Mouse (Mus musculus): ENCODE results near the gene Cpa5. TPM values are rescaled to one million over a fixed set of nuclear protein-coding genes. Genes with fewer than 3 reads are reported as not detected.

Gene Cpa5
- polyA plus RNA-seq, 1 experiment from 2014 or later = not detected

GRCm38 (mm10) chr6:30621986-30622389 is 11.2 kb downstream of the Cpa5 start:
- Histone ChIP-seq H3K4me3 (replicated peaks; ENCODE audit: low read depth, low read length) (no peak overlapping the region), H3K4me1 (ENCODE audit: control insufficient read depth, insufficient read depth, low read length) (peaks cover 24% of the 10 kb centered on the region), H3K9me3 (ENCODE audit: control insufficient read depth, low read length) (no peaks in the 10 kb centered on the region), H3K36me3 (ENCODE audit: control insufficient read depth, insufficient read depth, low read length) (no peaks in the 10 kb centered on the region), H3K9ac (replicated peaks; ENCODE audit: low read length) (no peak overlapping the region), H3K27ac (replicated peaks; ENCODE audit: low read depth, low read length) (no peak overlapping the region), H3K27me3 (ENCODE audit: control insufficient read depth, insufficient read depth, low read length) (no peaks in the 10 kb centered on the region), H3K4me2 (ENCODE audit: low read length) (no peak overlapping the region)
- DNase-seq = no peak
- 78% methylated on average over 4 of the region's 4 CpGs for WGBS
- no peak for ATAC-seq (ENCODE audit: low FRiP score, low TSS enrichment)

DNA sequence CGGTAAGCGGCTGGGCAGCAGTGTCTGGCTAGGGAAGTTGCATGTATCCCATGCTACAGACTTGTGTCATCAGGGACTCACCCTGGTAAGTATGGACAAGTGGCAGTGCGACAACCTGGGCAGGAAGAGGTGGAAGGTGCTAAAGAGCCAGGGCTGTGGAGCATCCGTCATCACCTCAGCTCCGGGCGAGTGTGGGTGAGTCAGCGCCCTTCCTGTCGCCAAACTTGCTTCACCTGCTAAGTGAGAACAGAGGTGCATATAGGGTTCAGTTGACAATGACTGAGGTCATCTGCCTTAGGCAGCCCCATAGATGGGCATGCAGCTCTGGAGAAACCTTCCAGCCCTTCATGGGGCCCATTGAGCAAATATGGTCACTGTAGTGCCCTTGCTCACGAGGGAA is 14.0 kb downstream of the Cpa5 start:
- Histone ChIP-seq H3K27ac (replicated peaks; ENCODE audit: low read depth, low read length) (no peak overlapping the region), H3K4me2 (ENCODE audit: low read length) (no peak overlapping the region), H3K4me1 (ENCODE audit: control insufficient read depth, insufficient read depth, low read length) (peaks cover 6% of the 10 kb centered on the region), H3K9ac (replicated peaks; ENCODE audit: low read length) (no peak overlapping the region), H3K9me3 (ENCODE audit: control insufficient read depth, low read length) (no peaks in the 10 kb centered on the region), H3K36me3 (ENCODE audit: control insufficient read depth, insufficient read depth, low read length) (no peaks in the 10 kb centered on the region), H3K27me3 (ENCODE audit: control insufficient read depth, insufficient read depth, low read length) (no peaks in the 10 kb centered on the region), H3K4me3 (replicated peaks; ENCODE audit: low read depth, low read length) (no peak overlapping the region)
- DNase-seq = no peak
- ATAC-seq (ENCODE audit: low FRiP score, low TSS enrichment) = no peak
- WGBS = 94% methylated on average over 9 of the region's 9 CpGs

- ATAC-seq (ENCODE audit: low FRiP score, low TSS enrichment) = peak; percentile 74; the same call in 1 of the 2 replicates
- no peak overlapping the region for H3K4me2 ChIP-seq (ENCODE audit: low read length)
- H3K36me3 ChIP-seq (ENCODE audit: control insufficient read depth, insufficient read depth, low read length) = no peaks in the 10 kb centered on the region
- no peak overlapping the region for H3K4me3 ChIP-seq (replicated peaks; ENCODE audit: low read depth, low read length)
- H3K27ac ChIP-seq (replicated peaks; ENCODE audit: low read depth, low read length) = peak overlapping the region; percentile 75
- no peaks in the 10 kb centered on the region for H3K27me3 ChIP-seq (ENCODE audit: control insufficient read depth, insufficient read depth, low read length)
- WGBS = 27% methylated on average over 6 of the region's 6 CpGs
- no peaks in the 10 kb centered on the region for H3K9me3 ChIP-seq (ENCODE audit: control insufficient read depth, low read length)
- DNase-seq = peak; percentile 74
- H3K4me1 ChIP-seq (ENCODE audit: control insufficient read depth, insufficient read depth, low read length) = peaks cover 6% of the 10 kb centered on the region
- H3K9ac ChIP-seq (replicated peaks; ENCODE audit: low read length) = no peak overlapping the region
Observed at GRCm38 (mm10) chr6:30628152-30628551, 17.3 kb downstream of the Cpa5 start.

DNA sequence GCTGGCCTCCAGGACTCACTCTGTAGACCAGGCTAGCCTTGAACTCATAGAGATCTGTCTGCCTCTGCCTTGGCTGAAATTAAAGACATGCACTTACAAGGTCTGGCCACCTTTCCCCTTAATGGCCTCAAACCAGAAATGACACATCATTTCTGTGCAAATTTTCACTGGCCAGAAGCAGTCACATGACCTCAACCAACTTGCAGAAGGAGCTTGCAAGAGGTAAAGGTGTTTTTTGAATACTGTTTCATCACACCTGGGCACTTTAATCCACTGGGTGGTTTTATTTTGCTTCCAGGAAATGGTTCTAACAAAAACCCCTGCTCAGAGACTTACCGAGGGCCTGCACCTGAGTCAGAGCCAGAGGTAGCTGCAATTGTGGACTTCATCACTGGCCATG is 19.2 kb downstream of the Cpa5 start:
- Histone ChIP-seq H3K9ac (replicated peaks; ENCODE audit: low read length) (no peak overlapping the region), H3K27me3 (ENCODE audit: control insufficient read depth, insufficient read depth, low read length) (no peaks in the 10 kb centered on the region), H3K4me2 (ENCODE audit: low read length) (no peak overlapping the region), H3K36me3 (ENCODE audit: control insufficient read depth, insufficient read depth, low read length) (no peaks in the 10 kb centered on the region), H3K4me3 (replicated peaks; ENCODE audit: low read depth, low read length) (no peak overlapping the region), H3K27ac (replicated peaks; ENCODE audit: low read depth, low read length) (no peak overlapping the region), H3K4me1 (ENCODE audit: control insufficient read depth, insufficient read depth, low read length) (peaks cover 6% of the 10 kb centered on the region), H3K9me3 (ENCODE audit: control insufficient read depth, low read length) (no peaks in the 10 kb centered on the region)
- WGBS = 85% methylated on average over 1 of the region's 1 CpGs
- no peak for DNase-seq
- ATAC-seq (ENCODE audit: low FRiP score, low TSS enrichment) = no peak

DNA sequence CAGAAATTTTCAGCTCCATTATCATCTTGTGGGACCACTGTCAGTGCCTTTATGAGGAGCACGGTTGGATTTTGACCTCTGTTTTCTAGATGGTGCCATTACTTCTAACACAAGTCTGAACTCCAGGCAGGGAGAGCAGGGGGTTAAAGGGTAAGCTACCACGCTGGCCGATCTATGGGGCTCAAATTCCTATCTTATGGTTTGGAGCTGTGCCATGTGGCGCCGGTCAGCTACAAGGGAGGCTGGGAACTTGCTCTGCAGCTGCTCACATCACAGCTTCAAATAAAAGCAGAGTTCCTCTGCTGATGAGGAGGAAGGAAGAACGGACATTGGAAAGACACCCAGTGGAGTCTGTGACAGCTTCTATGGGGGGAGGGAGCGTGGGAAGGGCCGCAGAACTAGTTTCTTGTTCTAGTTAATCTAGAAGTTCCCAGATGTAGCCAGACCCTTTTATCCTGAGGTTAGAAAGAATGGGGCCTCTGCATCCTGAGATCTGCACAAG is 24.6 kb downstream of the Cpa5 start:
- H3K27me3 ChIP-seq (ENCODE audit: control insufficient read depth, insufficient read depth, low read length) = no peaks in the 10 kb centered on the region
- WGBS = 58% methylated on average over 8 of the region's 8 CpGs
- H3K4me3 ChIP-seq (replicated peaks; ENCODE audit: low read depth, low read length) = no peak overlapping the region
- no peak overlapping the region for H3K4me2 ChIP-seq (ENCODE audit: low read length)
- no peak for DNase-seq
- H3K9me3 ChIP-seq (ENCODE audit: control insufficient read depth, low read length) = no peaks in the 10 kb centered on the region
- H3K36me3 ChIP-seq (ENCODE audit: control insufficient read depth, insufficient read depth, low read length) = no peaks in the 10 kb centered on the region
- H3K4me1 ChIP-seq (ENCODE audit: control insufficient read depth, insufficient read depth, low read length) = peaks cover 6% of the 10 kb centered on the region; the same call in 1 of the 2 replicates
- H3K9ac ChIP-seq (replicated peaks; ENCODE audit: low read length) = no peak overlapping the region
- no peak for ATAC-seq (ENCODE audit: low FRiP score, low TSS enrichment)
- no peak overlapping the region for H3K27ac ChIP-seq (replicated peaks; ENCODE audit: low read depth, low read length)

- DNase-seq (no peak), ATAC-seq (ENCODE audit: low FRiP score, low TSS enrichment) (no peak)
- Histone ChIP-seq H3K27ac (replicated peaks; ENCODE audit: low read depth, low read length) (no peak overlapping the region), H3K9ac (replicated peaks; ENCODE audit: low read length) (no peak overlapping the region), H3K4me2 (ENCODE audit: low read length) (no peak overlapping the region), H3K36me3 (ENCODE audit: control insufficient read depth, insufficient read depth, low read length) (no peaks in the 10 kb centered on the region), H3K9me3 (ENCODE audit: control insufficient read depth, low read length) (no peaks in the 10 kb centered on the region), H3K4me1 (ENCODE audit: control insufficient read depth, insufficient read depth, low read length) (peaks cover 6% of the 10 kb centered on the region; the same call in 1 of the 2 replicates), H3K27me3 (ENCODE audit: control insufficient read depth, insufficient read depth, low read length) (no peaks in the 10 kb centered on the region), H3K4me3 (replicated peaks; ENCODE audit: low read depth, low read length) (no peak overlapping the region)
- WGBS = 29% methylated on average over 4 of the region's 4 CpGs
Observed at GRCm38 (mm10) chr6:30636186-30636842, 25.5 kb downstream of the Cpa5 start.

GRCm38 (mm10) chr6:30638674-30639268 is 28.0 kb downstream of the Cpa5 start, which contains the start of gene Cpa1:
Gene Cpa1 (plus strand): TSS chr6:30639218.
- no peaks in the 10 kb centered on the region for H3K36me3 ChIP-seq (ENCODE audit: control insufficient read depth, insufficient read depth, low read length)
- peaks cover 6% of the 10 kb centered on the region; the same call in 1 of the 2 replicates for H3K4me1 ChIP-seq (ENCODE audit: control insufficient read depth, insufficient read depth, low read length)
- WGBS = 93% methylated on average over 5 of the region's 5 CpGs
- H3K27me3 ChIP-seq (ENCODE audit: control insufficient read depth, insufficient read depth, low read length) = no peaks in the 10 kb centered on the region
- H3K9me3 ChIP-seq (ENCODE audit: control insufficient read depth, low read length) = no peaks in the 10 kb centered on the region
- no peak within 1 kb of the TSS for H3K4me3 ChIP-seq (replicated peaks; ENCODE audit: low read depth, low read length)
- no peak within 1 kb of the TSS for H3K9ac ChIP-seq (replicated peaks; ENCODE audit: low read length)
- no peak within 1 kb of the TSS for H3K4me2 ChIP-seq (ENCODE audit: low read length)
- no peak for ATAC-seq (ENCODE audit: low FRiP score, low TSS enrichment)
- H3K27ac ChIP-seq (replicated peaks; ENCODE audit: low read depth, low read length) = no peak within 1 kb of the TSS
- no peak for DNase-seq

- ATAC-seq (ENCODE audit: low FRiP score, low TSS enrichment) = no peak
- Histone ChIP-seq H3K4me1 (ENCODE audit: control insufficient read depth, insufficient read depth, low read length) (no peaks in the 10 kb centered on the region), H3K27me3 (ENCODE audit: control insufficient read depth, insufficient read depth, low read length) (no peaks in the 10 kb centered on the region), H3K9ac (replicated peaks; ENCODE audit: low read length) (no peak overlapping the region), H3K36me3 (ENCODE audit: control insufficient read depth, insufficient read depth, low read length) (no peaks in the 10 kb centered on the region), H3K9me3 (ENCODE audit: control insufficient read depth, low read length) (no peaks in the 10 kb centered on the region), H3K4me3 (replicated peaks; ENCODE audit: low read depth, low read length) (no peak overlapping the region), H3K27ac (replicated peaks; ENCODE audit: low read depth, low read length) (no peak overlapping the region), H3K4me2 (ENCODE audit: low read length) (no peak overlapping the region)
- no peak for DNase-seq
- whole genome bisulfite sequencing = 88% methylated on average over 12 of the region's 12 CpGs
Observed at GRCm38 (mm10) chr6:30643694-30644460, 33.1 kb downstream of the Cpa5 start.

Data from midbrain, embryonic 14.5 days (tissue).